Mouse (Mus musculus): ENCODE measurements around the gene Rai2.

Gene Rai2

GRCm38 (mm10) chrX:161826186-161826585 lies 109.3 kb downstream of the Rai2 start:
- DNase-seq (ENCODE audit: low spot score in 2 of 2), result peak in 1 of 2 experiments; percentile 47
